Mouse (Mus musculus) embryonic fibroblast, embryonic 13.5 days (primary cell): ENCODE data around the gene Rfc1.

Source experiments
- CTCF ChIP-seq: IDR thresholded peaks from 2 replicates; pipeline ENCODE4 v1.5.1; 2011; ENCODE audit warnings: mild to moderate bottlenecking, control low read depth, low read length, moderate library complexity, borderline replicate concordance; ENCODE audit not compliant: insufficient read depth
- POLR2A ChIP-seq: IDR thresholded peaks from 2 replicates; pipeline ENCODE4 v1.6.1; 2011; ENCODE audit warnings: low read depth, mild to moderate bottlenecking, control low read depth, low read length, moderate library complexity

- TF ChIP-seq POLR2A, result no peak
- no peak for TF ChIP-seq CTCF
Observed at GRCm38 (mm10) chr5:65279133-65279651, 56.3 kb downstream of the Rfc1 start.
